Mouse (Mus musculus) CH12.LX (cell line): ENCODE measurements around the gene Mslnl. TPM values are rescaled to one million over a fixed set of nuclear protein-coding genes. Genes with fewer than 3 reads are reported as not detected.

Experiments used
- DNase-seq: peaks from one replicate; pipeline ENCODE4 v3.0.0-alpha.2; 2013; ENCODE audit errors: extremely low read depth
- H3K27ac ChIP-seq: 2 replicates; pipeline ENCODE4 v1.5.1; 2012; ENCODE audit warnings: low read depth, mild to moderate bottlenecking, control low read depth, moderate library complexity; ENCODE audit not compliant: insufficient read depth
- H3K27me3 ChIP-seq: replicated peaks from 2 replicates; pipeline ENCODE3; 2012; ENCODE audit warnings: inconsistent platforms
- H3K36me3 ChIP-seq, 2 experiments: replicated peaks in 1 of 2; 2 replicates each; pipeline versions ENCODE3 to v1.6.1; 2012; ENCODE audit warnings: inconsistent platforms in 1 of 2, low read length in 1 of 2, mild to moderate bottlenecking in 1 of 2, mixed read lengths in 1 of 2, moderate library complexity in 1 of 2; ENCODE audit not compliant: control insufficient read depth in 1 of 2, insufficient read depth in 1 of 2
- H3K4me1 ChIP-seq, 2 experiments: 2 replicates each; pipeline ENCODE4 v1.6.1; 2012; ENCODE audit warnings: inconsistent platforms in 1 of 2, moderate library complexity in 1 of 2; ENCODE audit not compliant: insufficient read depth in 2 of 2, control insufficient read depth in 1 of 2
- H3K4me2 ChIP-seq: 2 replicates; pipeline ENCODE4 v1.6.1; 2012; ENCODE audit warnings: low read depth, mild to moderate bottlenecking, control low read depth; ENCODE audit not compliant: poor library complexity, insufficient read depth, severe bottlenecking
- H3K4me3 ChIP-seq, 3 experiments: fragments of 150-350 bp in 1 of 3; sonication (generic) in 1 of 3; replicated peaks in 1 of 3; 2 replicates each; pipeline versions ENCODE3 to v1.5.1; 2011 to 2012; ENCODE audit warnings: low read depth in 2 of 3, low read length in 2 of 3, mild to moderate bottlenecking in 2 of 3, moderate library complexity in 2 of 3, control low read depth in 1 of 3, improper control_type of control experiment in 1 of 3, inconsistent platforms in 1 of 3, mixed read lengths in 1 of 3; ENCODE audit not compliant: poor library complexity in 1 of 3
- H3K79me2 ChIP-seq: replicated peaks from 2 replicates; pipeline ENCODE4 v1.6.1; 2012; ENCODE audit warnings: mild to moderate bottlenecking, moderate library complexity; ENCODE audit not compliant: control insufficient read depth, poor library complexity, insufficient read depth, severe bottlenecking; ENCODE audit errors: extremely low read depth
- H3K9ac ChIP-seq: 2 replicates; pipeline ENCODE4 v1.6.1; 2012; ENCODE audit warnings: low read depth, mild to moderate bottlenecking, control low read depth, moderate library complexity; ENCODE audit not compliant: insufficient read depth
- H3K9me3 ChIP-seq: replicated peaks from 2 replicates; pipeline ENCODE3; 2012; ENCODE audit warnings: low read length, inconsistent platforms, mixed read lengths
- CHD2 ChIP-seq: IDR thresholded peaks from 2 replicates; pipeline ENCODE4 v1.6.1; 2011; ENCODE audit warnings: low read length, improper control_type of control experiment
- CTCF ChIP-seq, 2 experiments: IDR thresholded peaks in 1 of 2; conservative IDR thresholded peaks in 1 of 2; 2 replicates each; pipeline ENCODE4 v1.5.1; 2011 to 2012; ENCODE audit warnings: low read depth in 2 of 2, low read length in 2 of 2, improper control_type of control experiment in 1 of 2, inconsistent platforms in 1 of 2, mild to moderate bottlenecking in 1 of 2, moderate library complexity in 1 of 2
- E2F4 ChIP-seq: IDR thresholded peaks from 2 replicates; pipeline ENCODE4 v1.6.1; 2011; ENCODE audit warnings: low read depth, low read length, improper control_type of control experiment; ENCODE audit not compliant: insufficient replicate concordance
- EP300 ChIP-seq: IDR thresholded peaks from 2 replicates; pipeline ENCODE4 v1.6.1; 2011; ENCODE audit warnings: low read length, improper control_type of control experiment
- GABPA ChIP-seq: IDR thresholded peaks from 2 replicates; pipeline ENCODE4 v1.6.1; 2012; ENCODE audit warnings: low read depth, low read length, improper control_type of control experiment, inconsistent platforms; ENCODE audit not compliant: insufficient replicate concordance
- IRF4 ChIP-seq: IDR thresholded peaks from 2 replicates; pipeline ENCODE4 v1.6.1; 2014; ENCODE audit warnings: low read depth, mild to moderate bottlenecking, inconsistent platforms, low read length, improper control_type of control experiment
- JUND ChIP-seq: conservative IDR thresholded peaks from 2 replicates; pipeline ENCODE4 v1.6.1; 2011; ENCODE audit warnings: low read depth, low read length, improper control_type of control experiment
- MAX ChIP-seq: IDR thresholded peaks from 2 replicates; pipeline ENCODE4 v1.6.1; 2011; ENCODE audit warnings: low read length, improper control_type of control experiment
- MAZ ChIP-seq: IDR thresholded peaks from 2 replicates; pipeline ENCODE4 v1.6.1; 2012; ENCODE audit warnings: low read depth, mild to moderate bottlenecking, inconsistent platforms, low read length, improper control_type of control experiment, moderate library complexity
- MEF2A ChIP-seq: IDR thresholded peaks from 2 replicates; pipeline ENCODE4 v1.6.1; 2014; ENCODE audit warnings: low read depth, mild to moderate bottlenecking, inconsistent platforms, low read length, improper control_type of control experiment, borderline replicate concordance
- MXI1 ChIP-seq: IDR thresholded peaks from 2 replicates; pipeline ENCODE4 v1.6.1; 2011; ENCODE audit warnings: mild to moderate bottlenecking, low read depth, low read length, improper control_type of control experiment
- MYC ChIP-seq: IDR thresholded peaks from 2 replicates; pipeline ENCODE4 v1.6.1; 2011; ENCODE audit warnings: low read depth, mild to moderate bottlenecking, improper control_type of control experiment, low read length
- POLR2AphosphoS2 ChIP-seq: IDR thresholded peaks from 2 replicates; pipeline ENCODE4 v1.6.1; 2011; ENCODE audit warnings: low read depth, low read length, improper control_type of control experiment
- RAD21 ChIP-seq: IDR thresholded peaks from 2 replicates; pipeline ENCODE4 v1.6.1; 2011; ENCODE audit warnings: low read depth, mild to moderate bottlenecking, low read length, improper control_type of control experiment, moderate library complexity
- RCOR1 ChIP-seq: conservative IDR thresholded peaks from 2 replicates; pipeline ENCODE4 v1.6.1; 2012; ENCODE audit warnings: low read depth, mild to moderate bottlenecking, inconsistent platforms, low read length, improper control_type of control experiment
- SIN3A ChIP-seq: IDR thresholded peaks from 2 replicates; pipeline ENCODE4 v1.6.1; 2012; ENCODE audit warnings: low read length, improper control_type of control experiment, inconsistent platforms
- TBP ChIP-seq: conservative IDR thresholded peaks from 2 replicates; pipeline ENCODE4 v1.6.1; 2011; ENCODE audit warnings: low read depth, low read length, improper control_type of control experiment
- UBTF ChIP-seq: IDR thresholded peaks from 2 replicates; pipeline ENCODE4 v1.6.1; 2012; ENCODE audit warnings: low read depth, mild to moderate bottlenecking, inconsistent platforms, low read length, improper control_type of control experiment, moderate library complexity
- USF1 ChIP-seq: IDR thresholded peaks from 2 replicates; pipeline ENCODE4 v1.6.1; 2014; ENCODE audit warnings: low read depth, mild to moderate bottlenecking, inconsistent platforms, low read length, improper control_type of control experiment
- ZMIZ1 ChIP-seq: IDR thresholded peaks from 2 replicates; pipeline ENCODE4 v1.6.1; 2012; ENCODE audit warnings: low read depth, mild to moderate bottlenecking, inconsistent platforms, low read length, improper control_type of control experiment
- dilution Hi-C: fragments of 300-500 bp; cut with MboI; formaldehyde crosslinking; loops from 2 replicates; pipeline ENCODE4 v1.14.3; 2020; ENCODE audit warnings: low sequenced_read_pairs; ENCODE audit not compliant: extremely low pct_unique_long_range_greater_than_20kb, extremely low pct_ligation_motif_present
- in situ Hi-C: fragments of 300-500 bp; cut with MboI; formaldehyde crosslinking; loops from 3 replicates; pipeline ENCODE4 v1.14.3; 2019; ENCODE audit warnings: low sequenced_read_pairs, low pct_ligation_motif_present, low pct_unique_long_range_greater_than_20kb, mixed read lengths
- polyA plus RNA-seq: library from polyadenylated mRNA; unstranded; fragments of >175 nt; gene quantifications from 2 replicates; pipeline ENCODE4 v1.2.1, GENCODE M21; 2012; ENCODE audit warnings: low read depth; ENCODE audit not compliant: insufficient read length
- total RNA-seq, 2 experiments: library from RNA; depleted of rRNA; stranded (reverse); fragments of 300-350 nt in 1 of 2; fragments of >200 nt in 1 of 2; gene quantifications; 2 replicates each; pipeline ENCODE4 v1.2.3; 2012 to 2014

The Mslnl gene
- total and polyA plus RNA-seq, 3 experiments = not detected

- Histone ChIP-seq H3K4me3 (no peak overlapping the region), H3K4me1 (no peaks in the 10 kb centered on the region), H3K27ac (no peak overlapping the region), H3K9ac (no peak overlapping the region), H3K36me3 (no peaks in the 10 kb centered on the region), H3K4me2 (no peak overlapping the region), H3K9me3 (no peaks in the 10 kb centered on the region), H3K79me2 (no peaks in the 10 kb centered on the region), H3K27me3 (peaks cover 86% of the 10 kb centered on the region)
- in situ Hi-C loops (no loop called here), dilution Hi-C loops (no loop called here)
- TF ChIP-seq MAX (no peak), JUND (no peak), USF1 (no peak), MAZ (no peak), POLR2AphosphoS2 (no peak), E2F4 (no peak), UBTF (no peak), MXI1 (no peak), CHD2 (no peak), EP300 (no peak), ZMIZ1 (no peak), RAD21 (no peak), CTCF (conservative IDR thresholded peaks at IDR 0.05 in 1 of 2, IDR thresholded peaks at IDR 0.05 in 1 of 2; ENCODE audit: low read depth in 2 of 2, low read length in 2 of 2) (no peak), MEF2A (no peak), MYC (no peak), GABPA (no peak)
- DNase-seq = no peak
Measured at GRCm38 (mm10) chr17:25748238-25748637, 12.4 kb downstream of the Mslnl start.

- Histone ChIP-seq H3K79me2 (no peaks in the 10 kb centered on the region), H3K4me2 (no peak overlapping the region), H3K9ac (no peak overlapping the region), H3K4me3 (no peak overlapping the region), H3K27ac (no peak overlapping the region), H3K36me3 (no peaks in the 10 kb centered on the region), H3K9me3 (no peaks in the 10 kb centered on the region), H3K4me1 (no peaks in the 10 kb centered on the region), H3K27me3 (peaks cover 89% of the 10 kb centered on the region)
- no peak for TF ChIP-seq MYC
- TF ChIP-seq JUND = no peak
- no peak for TF ChIP-seq CTCF (conservative IDR thresholded peaks at IDR 0.05 in 1 of 2, IDR thresholded peaks at IDR 0.05 in 1 of 2; ENCODE audit: low read depth in 2 of 2, low read length in 2 of 2)
- TF ChIP-seq E2F4 = no peak
- TF ChIP-seq IRF4 = no peak
- TF ChIP-seq EP300 = no peak
- TF ChIP-seq SIN3A = no peak
- TF ChIP-seq RCOR1 = no peak
- TF ChIP-seq MXI1 = no peak
- TF ChIP-seq MAZ = no peak
- no peak for TF ChIP-seq RAD21
- TF ChIP-seq TBP = no peak
- no peak for TF ChIP-seq GABPA
- in situ Hi-C loops (no loop called here), dilution Hi-C loops (no loop called here)
- no peak for DNase-seq
Measured at GRCm38 (mm10) chr17:25749314-25749713, 13.5 kb downstream of the Mslnl start.
